Mouse (Mus musculus): Measurements from ENCODE around the gene Tpr. TPM values are rescaled to one million over a fixed set of nuclear protein-coding genes. Genes with fewer than 3 reads are reported as not detected.

Gene Tpr
- total RNA-seq, 2 experiments from 2014 or later, result 312 to 398 TPM

GRCm38 (mm10) chr1:150459599-150459998 lies 67.0 kb downstream of the Tpr start:
- ATAC-seq (ENCODE audit: poor library complexity, severe bottlenecking), result peak; percentile 86

- ATAC-seq (ENCODE audit: poor library complexity, severe bottlenecking), result no peak
Observed at GRCm38 (mm10) chr1:150460595-150460994, 68.0 kb downstream of the Tpr start.

DNA sequence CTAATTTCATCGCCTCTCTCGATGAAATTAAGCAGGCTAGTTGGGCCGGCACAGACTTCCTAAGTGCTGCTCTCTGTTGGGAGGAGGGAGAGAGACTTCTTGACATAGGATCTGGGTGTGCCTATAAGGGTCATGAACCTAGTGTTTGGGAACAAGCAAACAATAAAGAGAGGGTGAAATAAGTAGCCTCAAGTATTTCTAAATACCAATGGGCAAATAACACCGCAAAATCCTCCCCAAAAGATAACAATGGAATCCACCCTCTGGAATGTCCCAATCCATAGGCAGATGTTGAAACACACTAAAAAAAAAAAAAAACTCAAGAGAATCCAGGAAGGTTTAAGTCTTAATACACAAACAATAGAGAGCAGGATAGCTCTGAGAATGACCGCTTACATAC lies 70.4 kb downstream of the Tpr start:
- ATAC-seq (ENCODE audit: poor library complexity, severe bottlenecking), result no peak

GRCm38 (mm10) chr1:150463691-150464090 lies 71.1 kb downstream of the Tpr start:
- ATAC-seq (ENCODE audit: poor library complexity, severe bottlenecking), result no peak

DNA sequence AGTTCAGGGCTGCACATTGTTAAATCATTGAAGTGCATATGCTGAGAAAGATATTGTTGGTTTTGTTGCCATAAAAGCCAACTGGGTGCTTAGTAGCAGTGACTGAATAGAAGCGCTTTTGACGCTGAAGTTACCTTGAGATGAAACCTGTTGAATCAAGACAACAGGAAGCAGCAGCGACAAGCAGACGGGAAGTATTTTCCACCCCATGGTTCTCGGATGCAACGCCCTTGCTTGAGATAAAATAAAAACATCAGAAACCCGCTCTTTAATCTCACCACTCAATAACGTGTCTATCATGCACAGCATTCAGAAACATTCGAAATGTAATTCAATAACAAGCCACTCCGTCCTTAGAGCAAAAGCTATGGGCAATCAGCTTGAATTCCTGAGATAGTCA lies 72.7 kb downstream of the Tpr start:
- no peak for ATAC-seq (ENCODE audit: poor library complexity, severe bottlenecking)

- no peak for ATAC-seq (ENCODE audit: poor library complexity, severe bottlenecking)
Observed at GRCm38 (mm10) chr1:150466132-150466531, 73.5 kb downstream of the Tpr start, which contains the start of gene Prg4. Prg4 (minus strand) TSS chr1:150466165.

DNA sequence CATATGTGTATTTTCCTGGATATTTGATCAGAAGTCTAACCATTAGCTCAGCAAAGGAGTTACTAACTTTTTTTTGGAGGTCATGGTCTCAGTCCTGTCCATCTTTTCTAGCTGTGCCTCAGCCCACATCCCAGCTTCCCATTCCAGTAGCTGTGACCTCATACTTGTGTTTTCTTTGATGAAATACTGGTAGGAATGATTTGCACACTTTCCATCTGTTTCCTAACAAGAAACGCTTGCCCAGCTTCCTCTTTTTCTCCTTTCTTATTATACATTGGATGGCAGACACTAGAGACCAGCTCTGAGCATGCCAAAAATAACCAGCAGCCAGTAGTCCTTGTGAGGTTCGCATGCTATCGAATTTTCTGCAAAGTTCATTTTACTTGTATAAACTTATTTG lies 77.4 kb downstream of the Tpr start:
- ATAC-seq (ENCODE audit: poor library complexity, severe bottlenecking), result peak; percentile 90

DNA sequence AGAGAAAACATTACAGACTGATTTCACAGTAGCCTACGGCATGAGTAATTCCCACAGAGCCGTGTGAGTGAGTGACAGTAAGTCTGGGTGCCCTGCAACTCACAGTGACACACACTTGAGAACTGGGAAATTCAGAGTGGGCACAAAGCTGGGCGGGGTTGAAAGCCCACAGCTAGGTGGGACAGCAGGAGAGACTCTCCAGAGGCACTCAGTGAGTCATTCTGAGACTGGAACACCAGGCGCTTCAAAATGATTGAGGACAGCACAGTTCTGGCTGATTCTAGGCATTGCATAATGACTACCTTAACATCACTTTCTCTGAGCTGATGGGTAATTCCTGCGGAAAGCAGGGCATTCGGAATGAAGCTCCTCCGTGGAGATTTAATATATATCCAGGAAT lies 79.9 kb downstream of the Tpr start:
- no peak for ATAC-seq (ENCODE audit: poor library complexity, severe bottlenecking)

GRCm38 (mm10) chr1:150480674-150481073 lies 88.0 kb downstream of the Tpr start:
- ATAC-seq (ENCODE audit: poor library complexity, severe bottlenecking), result no peak

GRCm38 (mm10) chr1:150489148-150489547 lies 96.5 kb downstream of the Tpr start:
- no peak for ATAC-seq (ENCODE audit: poor library complexity, severe bottlenecking)

- ATAC-seq (ENCODE audit: poor library complexity, severe bottlenecking), result peak; percentile 62
Observed at GRCm38 (mm10) chr1:150496626-150497302, 104.1 kb downstream of the Tpr start.

- peak; percentile 67 for ATAC-seq (ENCODE audit: poor library complexity, severe bottlenecking)
Observed at GRCm38 (mm10) chr1:150497690-150498089, 105.1 kb downstream of the Tpr start.

DNA sequence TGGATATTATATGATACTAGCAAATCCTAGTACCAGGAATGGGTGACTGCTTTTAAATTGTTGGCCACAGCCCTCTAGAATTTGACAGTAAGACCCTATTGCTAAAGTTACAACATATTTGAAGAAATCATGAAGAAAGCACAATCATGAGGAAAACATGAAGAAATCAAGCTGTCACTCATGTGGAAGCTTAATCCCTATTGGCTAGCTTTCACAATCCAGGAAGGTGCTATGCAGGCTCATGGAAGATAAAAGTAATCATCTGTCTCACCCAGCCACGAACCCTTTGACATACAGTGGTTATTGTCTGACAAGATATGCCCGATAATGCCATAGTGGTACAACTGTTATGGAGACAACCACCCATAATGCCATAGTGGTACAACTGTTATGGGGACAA lies 105.5 kb downstream of the Tpr start:
- ATAC-seq (ENCODE audit: poor library complexity, severe bottlenecking), result no peak

Other genes starting within 250 kb of the Tpr start
- not detected in 2 replicates for gene Pdc, start 73.4 kb upstream of the Tpr start, total RNA-seq (2015)
- gene Pdc, start 73.4 kb upstream of the Tpr start, total RNA-seq (2017), result not detected in 2 replicates
- 26.4 and 38.2 TPM in 2 replicates for gene Odr4, start 242 bp downstream of the Tpr start, total RNA-seq (2015)
- gene Odr4, start 242 bp downstream of the Tpr start, total RNA-seq (2017), result 68.0 and 68.1 TPM in 2 replicates
- 0.78 and 0.98 TPM in 2 replicates for gene Prg4, start 73.3 kb downstream of the Tpr start, total RNA-seq (2015)
- gene Prg4, start 73.3 kb downstream of the Tpr start, total RNA-seq (2017), result not detected in 2 replicates